Mouse (Mus musculus) limb, embryonic 10.5 days (tissue): ENCODE results near the gene Orm2. TPM values are rescaled to one million over a fixed set of nuclear protein-coding genes. Genes with fewer than 3 reads are reported as not detected.

ENCODE experiments used
- DNase-seq: peaks from one replicate; pipeline ENCODE4 v3.0.0-alpha.2; 2017; ENCODE audit warnings: low spot score
- H3K27ac ChIP-seq: fragments of 300-500 bp; sonication (generic); 2 replicates; pipeline ENCODE4 v1.5.1; 2016; ENCODE audit warnings: mild to moderate bottlenecking
- H3K27me3 ChIP-seq: fragments of 300-500 bp; sonication (generic); 2 replicates; pipeline ENCODE4 v1.6.1; 2016; ENCODE audit warnings: low read depth, mild to moderate bottlenecking; ENCODE audit not compliant: poor library complexity, severe bottlenecking
- H3K36me3 ChIP-seq: fragments of 300-500 bp; sonication (generic); 2 replicates; pipeline ENCODE4 v1.6.1; 2016; ENCODE audit warnings: mild to moderate bottlenecking, moderate library complexity
- H3K4me1 ChIP-seq: fragments of 300-500 bp; sonication (generic); 2 replicates; pipeline ENCODE4 v1.6.1; 2016
- H3K4me3 ChIP-seq: fragments of 300-500 bp; sonication (generic); 2 replicates; pipeline ENCODE4 v1.5.1; 2016; ENCODE audit warnings: mild to moderate bottlenecking, moderate library complexity
- H3K9me3 ChIP-seq: fragments of 300-500 bp; sonication (generic); replicated peaks from 2 replicates; pipeline ENCODE4 v1.6.1; 2016; ENCODE audit warnings: mild to moderate bottlenecking
- WGBS: fragments of 180-500 bp; shearing (Covaris S2); methylation state at CpG from one replicate; pipeline ENCODE4 v1.1.7; 2016; 5-methylcytosine and 5-hydroxymethylcytosine counted together
- polyA plus RNA-seq: library from polyadenylated mRNA; unstranded; fragments of >200 nt; fragmentation: Nextera tagmentation; extraction: Ambion mirVana; gene quantifications from 2 replicates; pipeline ENCODE4 v1.2.1, GENCODE M21; 2016

Gene Orm2
- polyA plus RNA-seq, 1 experiment from 2014 or later, result not detected

GRCm38 (mm10) chr4:63355877-63356665 is 6.2 kb upstream of the Orm2 start, which contains the start of gene Orm3:
Gene Orm3, plus strand, starts transcription at chr4:63356162.
- no peak within 1 kb of the TSS for H3K27ac ChIP-seq
- DNase-seq, result no peak
- H3K27me3 ChIP-seq, result no peaks in the 10 kb centered on the region
- no peaks in the 10 kb centered on the region for H3K36me3 ChIP-seq
- peaks cover 13% of the 10 kb centered on the region for H3K4me1 ChIP-seq
- 84% methylated on average over 4 of the region's 4 CpGs for WGBS
- H3K9me3 ChIP-seq, result no peaks in the 10 kb centered on the region
- no peak within 1 kb of the TSS for H3K4me3 ChIP-seq

- no peak for DNase-seq
- Histone ChIP-seq H3K36me3 (no peaks in the 10 kb centered on the region), H3K27ac (no peak overlapping the region), H3K4me1 (peaks cover 13% of the 10 kb centered on the region), H3K27me3 (no peaks in the 10 kb centered on the region), H3K4me3 (no peak overlapping the region), H3K9me3 (no peaks in the 10 kb centered on the region)
- WGBS, result 26% methylated on average over 2 of the region's 2 CpGs
Observed at GRCm38 (mm10) chr4:63356981-63357570, 5.2 kb upstream of the Orm2 start.

- WGBS, result 83% methylated on average over 6 of the region's 6 CpGs
- no peak overlapping the region for H3K27ac ChIP-seq
- H3K4me3 ChIP-seq, result no peak overlapping the region
- no peaks in the 10 kb centered on the region for H3K36me3 ChIP-seq
- no peak for DNase-seq
- H3K27me3 ChIP-seq, result no peaks in the 10 kb centered on the region
- H3K9me3 ChIP-seq, result no peaks in the 10 kb centered on the region
- peaks cover 13% of the 10 kb centered on the region for H3K4me1 ChIP-seq
Observed at GRCm38 (mm10) chr4:63359861-63360260, 2.4 kb upstream of the Orm2 start.

- DNase-seq, result peak; percentile 91
- Histone ChIP-seq H3K4me1 (no peaks in the 10 kb centered on the region), H3K27me3 (no peaks in the 10 kb centered on the region), H3K9me3 (no peaks in the 10 kb centered on the region), H3K4me3 (no peak overlapping the region), H3K27ac (no peak overlapping the region), H3K36me3 (peaks cover 71% of the 10 kb centered on the region)
- 15% methylated on average over 4 of the region's 4 CpGs for WGBS
Observed at GRCm38 (mm10) chr4:63368577-63368976, 6.3 kb downstream of the Orm2 start.

- Histone ChIP-seq H3K27ac (0 out of 2 replicates have a peak overlapping the region, but pooled peaks have one; percentile 14), H3K4me1 (no peaks in the 10 kb centered on the region), H3K27me3 (no peaks in the 10 kb centered on the region), H3K9me3 (no peaks in the 10 kb centered on the region), H3K36me3 (peaks cover 93% of the 10 kb centered on the region), H3K4me3 (no peak overlapping the region)
- DNase-seq, result no peak
- 62% methylated on average over 7 of the region's 7 CpGs for WGBS
Observed at GRCm38 (mm10) chr4:63370897-63371296, 8.6 kb downstream of the Orm2 start.

GRCm38 (mm10) chr4:63371890-63372289 is 9.6 kb downstream of the Orm2 start:
- Histone ChIP-seq H3K27ac (no peak overlapping the region), H3K9me3 (no peaks in the 10 kb centered on the region), H3K27me3 (no peaks in the 10 kb centered on the region), H3K36me3 (peaks cover 98% of the 10 kb centered on the region), H3K4me1 (no peaks in the 10 kb centered on the region), H3K4me3 (no peak overlapping the region)
- 64% methylated on average over 3 of the region's 3 CpGs for WGBS
- peak; percentile 38 for DNase-seq

GRCm38 (mm10) chr4:63373404-63373803 is 11.2 kb downstream of the Orm2 start:
- no peak overlapping the region for H3K4me3 ChIP-seq
- H3K36me3 ChIP-seq, result peaks cover 99% of the 10 kb centered on the region
- no peak for DNase-seq
- no peaks in the 10 kb centered on the region for H3K9me3 ChIP-seq
- H3K4me1 ChIP-seq, result no peaks in the 10 kb centered on the region
- WGBS, result 91% methylated on average over 8 of the region's 8 CpGs
- H3K27ac ChIP-seq, result no peak overlapping the region
- no peaks in the 10 kb centered on the region for H3K27me3 ChIP-seq

- Histone ChIP-seq H3K27ac (no peak overlapping the region), H3K4me3 (no peak overlapping the region), H3K9me3 (no peaks in the 10 kb centered on the region), H3K27me3 (no peaks in the 10 kb centered on the region), H3K4me1 (no peaks in the 10 kb centered on the region), H3K36me3 (peaks cover 99% of the 10 kb centered on the region)
- WGBS, result 67% methylated on average over 12 of the region's 12 CpGs
- no peak for DNase-seq
Observed at GRCm38 (mm10) chr4:63374331-63374730, 12.1 kb downstream of the Orm2 start.

GRCm38 (mm10) chr4:63375367-63375766 is 13.1 kb downstream of the Orm2 start:
- H3K27me3 ChIP-seq, result no peaks in the 10 kb centered on the region
- WGBS, result 79% methylated on average over 1 of the region's 1 CpGs
- H3K36me3 ChIP-seq, result peaks cover 99% of the 10 kb centered on the region
- H3K4me1 ChIP-seq, result no peaks in the 10 kb centered on the region
- DNase-seq, result no peak
- no peak overlapping the region for H3K4me3 ChIP-seq
- no peak overlapping the region for H3K27ac ChIP-seq
- H3K9me3 ChIP-seq, result no peaks in the 10 kb centered on the region

- H3K27me3 ChIP-seq, result no peaks in the 10 kb centered on the region
- H3K27ac ChIP-seq, result no peak overlapping the region
- no peak for DNase-seq
- H3K9me3 ChIP-seq, result no peaks in the 10 kb centered on the region
- 74% methylated on average over 7 of the region's 7 CpGs for WGBS
- H3K36me3 ChIP-seq, result peaks cover 99% of the 10 kb centered on the region
- H3K4me3 ChIP-seq, result no peak overlapping the region
- no peaks in the 10 kb centered on the region for H3K4me1 ChIP-seq
Observed at GRCm38 (mm10) chr4:63377483-63377882, 15.2 kb downstream of the Orm2 start.

- H3K36me3 ChIP-seq, result peaks cover 89% of the 10 kb centered on the region
- no peak for DNase-seq
- no peak overlapping the region for H3K27ac ChIP-seq
- H3K27me3 ChIP-seq, result no peaks in the 10 kb centered on the region
- no peaks in the 10 kb centered on the region for H3K9me3 ChIP-seq
- no peak overlapping the region for H3K4me3 ChIP-seq
- 93% methylated on average over 4 of the region's 4 CpGs for WGBS
- H3K4me1 ChIP-seq, result peaks cover 6% of the 10 kb centered on the region
Observed at GRCm38 (mm10) chr4:63382676-63383369, 20.6 kb downstream of the Orm2 start.

GRCm38 (mm10) chr4:63383474-63383873 is 21.2 kb downstream of the Orm2 start:
- Histone ChIP-seq H3K36me3 (peaks cover 89% of the 10 kb centered on the region), H3K4me1 (peaks cover 6% of the 10 kb centered on the region), H3K4me3 (no peak overlapping the region), H3K27ac (no peak overlapping the region), H3K9me3 (no peaks in the 10 kb centered on the region), H3K27me3 (no peaks in the 10 kb centered on the region)
- WGBS, result 88% methylated on average over 12 of the region's 12 CpGs
- DNase-seq, result no peak

- peaks cover 9% of the 10 kb centered on the region for H3K4me1 ChIP-seq
- no peak for DNase-seq
- no peak overlapping the region for H3K4me3 ChIP-seq
- no peaks in the 10 kb centered on the region for H3K9me3 ChIP-seq
- H3K27ac ChIP-seq, result no peak overlapping the region
- no peaks in the 10 kb centered on the region for H3K27me3 ChIP-seq
- WGBS, result 92% methylated on average over 4 of the region's 4 CpGs
- H3K36me3 ChIP-seq, result peaks cover 85% of the 10 kb centered on the region
Observed at GRCm38 (mm10) chr4:63384262-63384661, 22.0 kb downstream of the Orm2 start.
